Mouse (Mus musculus): ENCODE measurements around the gene Mptx1. TPM values are rescaled to one million over a fixed set of nuclear protein-coding genes. Genes with fewer than 3 reads are reported as not detected.

The Mptx1 gene
- polyA plus RNA-seq (2012; rRNA removed; ENCODE audit: low replicate concordance) = not detected in 2 replicates

DNA sequence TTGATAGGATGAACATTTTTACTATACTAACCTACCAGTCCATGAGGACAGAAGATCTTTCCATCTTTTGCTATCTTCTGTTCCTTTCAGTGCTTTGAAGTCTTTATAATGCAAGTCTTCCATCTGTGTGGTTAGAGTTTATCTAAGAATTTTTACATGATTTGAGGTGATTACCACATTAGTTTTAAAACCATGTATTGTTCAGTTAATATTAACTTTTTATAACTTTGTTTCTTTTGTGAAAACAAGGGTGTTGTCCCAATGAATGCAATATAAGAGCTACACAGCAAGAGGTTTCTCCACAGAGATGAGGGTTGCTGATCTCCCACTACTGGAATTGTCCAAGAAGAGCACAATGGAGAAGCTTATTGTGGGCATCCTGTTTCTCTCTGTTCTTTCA lies at the start of gene Mptx1:
Gene Mptx1, plus strand, starts transcription at position 301 of the 400 bp plus-strand sequence.

DNA sequence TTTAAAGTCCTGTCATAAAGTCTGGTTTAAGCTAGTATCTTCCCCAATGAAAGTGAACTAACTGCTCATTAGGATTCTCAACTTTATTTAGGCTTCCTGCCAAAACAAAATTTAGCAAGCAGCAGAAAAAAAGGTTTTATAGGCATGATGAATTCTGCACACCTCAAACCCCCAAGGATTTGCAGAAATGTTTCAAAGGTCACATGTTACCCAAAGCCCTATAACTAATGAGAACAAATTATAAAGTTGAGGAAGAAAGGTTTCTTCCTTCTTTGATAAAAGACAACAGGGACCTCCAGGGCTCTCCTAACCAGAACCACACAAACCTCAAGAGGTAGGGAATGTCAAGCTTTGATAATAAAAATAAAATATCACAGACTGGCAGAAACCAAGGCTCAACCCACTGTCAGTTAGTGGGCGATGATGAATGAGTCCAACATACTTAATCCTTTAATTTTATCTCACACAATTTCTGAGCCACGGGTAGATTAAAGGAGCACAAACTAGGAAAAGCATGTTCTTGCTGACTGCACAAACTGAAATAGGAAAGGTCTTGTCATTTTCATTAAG lies 34.6 kb downstream of the Mptx1 start, which contains the start of gene Olfr417:
Gene Olfr417, plus strand, starts transcription at position 241 of the 570 bp plus-strand sequence.

Other genes starting within 250 kb of the Mptx1 start
- gene Olfr429, start 246.2 kb upstream of the Mptx1 start, polyA plus RNA-seq (2012; rRNA removed; ENCODE audit: low replicate concordance) = not detected in 2 replicates
- not detected in 2 replicates for gene Olfr427, start 233.6 kb upstream of the Mptx1 start, polyA plus RNA-seq (2012; rRNA removed; ENCODE audit: low replicate concordance)
- gene Olfr231, start 209.4 kb upstream of the Mptx1 start, polyA plus RNA-seq (2012; rRNA removed; ENCODE audit: low replicate concordance) = not detected in 2 replicates
- not detected in 2 replicates for gene Olfr424, start 199.0 kb upstream of the Mptx1 start, polyA plus RNA-seq (2012; rRNA removed; ENCODE audit: low replicate concordance)
- not detected in 2 replicates for gene Olfr420, start 174.9 kb upstream of the Mptx1 start, polyA plus RNA-seq (2012; rRNA removed; ENCODE audit: low replicate concordance)
- 0.01 and 0.03 TPM in 2 replicates for gene Spta1, start 157.7 kb upstream of the Mptx1 start, polyA plus RNA-seq (2012; rRNA removed; ENCODE audit: low replicate concordance)
- not detected in 2 replicates for gene Olfr419, start 78.5 kb upstream of the Mptx1 start, polyA plus RNA-seq (2012; rRNA removed; ENCODE audit: low replicate concordance)
- not detected in 2 replicates for gene Olfr417, start 34.6 kb downstream of the Mptx1 start, polyA plus RNA-seq (2012; rRNA removed; ENCODE audit: low replicate concordance)
- not detected in 2 replicates for gene Olfr248, start 60.5 kb downstream of the Mptx1 start, polyA plus RNA-seq (2012; rRNA removed; ENCODE audit: low replicate concordance)
- gene Olfr414, start 93.5 kb downstream of the Mptx1 start, polyA plus RNA-seq (2012; rRNA removed; ENCODE audit: low replicate concordance) = not detected in 2 replicates
- gene Olfr220, start 111.6 kb downstream of the Mptx1 start, polyA plus RNA-seq (2012; rRNA removed; ENCODE audit: low replicate concordance) = not detected in 2 replicates
- gene Fmn2, start 171.3 kb downstream of the Mptx1 start, polyA plus RNA-seq (2012; rRNA removed; ENCODE audit: low replicate concordance) = 0.03 and 1.2 TPM in 2 replicates

Data from subcutaneous adipose tissue, adult 2 months (tissue).